Mouse (Mus musculus) brain, adult 2 months (tissue): ENCODE measurements around the gene Dnah1.

ENCODE experiments used
- DNase-seq: peaks from one replicate; pipeline ENCODE4 v3.0.0; 2011; ENCODE audit warnings: low read depth, low spot score

Gene Dnah1

GRCm38 (mm10) chr14:31323849-31324792 is at the start of gene Dnah1:
Gene Dnah1, minus strand, starts transcription at chr14:31323896.
- DNase-seq, result peak; percentile 10

GRCm38 (mm10) chr14:31369377-31369776 is 45.7 kb upstream of the Dnah1 start:
- DNase-seq, result peak; percentile 70

GRCm38 (mm10) chr14:31367951-31368350 is 44.3 kb upstream of the Dnah1 start:
- no peak for DNase-seq

DNA sequence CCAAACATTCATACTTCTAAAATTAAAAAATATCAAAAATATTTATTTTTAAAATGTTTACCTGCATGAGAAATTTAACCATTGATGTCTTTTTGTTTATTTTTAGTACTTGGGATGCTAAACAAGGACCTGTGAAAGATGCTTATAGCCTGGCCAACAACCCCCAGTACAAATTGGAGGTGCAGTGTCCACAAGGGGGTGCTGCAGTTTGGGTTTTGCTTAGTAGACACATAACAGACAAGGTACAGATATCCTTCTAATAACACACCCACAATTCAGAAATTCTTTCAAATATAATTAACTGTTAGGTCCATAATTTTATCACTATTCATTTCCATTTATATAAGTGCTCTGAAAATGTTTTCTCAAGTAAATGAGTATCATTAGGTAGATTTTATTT is 41.7 kb upstream of the Dnah1 start:
- peak; percentile 91 for DNase-seq

DNA sequence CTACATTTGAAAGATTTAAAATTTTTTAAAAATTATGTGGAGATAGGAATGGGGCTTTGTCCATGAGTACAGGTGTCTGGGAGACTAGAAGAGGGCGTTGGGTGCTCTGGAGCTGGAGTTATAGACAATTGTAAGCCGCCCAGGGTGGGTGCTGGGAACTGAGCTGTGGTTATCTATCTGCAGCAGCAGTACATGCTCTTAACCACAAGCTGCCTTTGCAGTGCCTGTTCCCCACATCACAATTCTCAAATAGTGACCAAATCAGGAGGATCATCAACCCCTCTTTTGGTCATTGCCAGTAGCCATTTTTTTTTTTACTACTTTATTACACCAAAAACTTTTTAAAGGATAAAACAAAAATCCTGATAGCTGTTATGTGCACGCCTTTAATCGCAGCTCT is 40.9 kb upstream of the Dnah1 start:
- no peak for DNase-seq

DNA sequence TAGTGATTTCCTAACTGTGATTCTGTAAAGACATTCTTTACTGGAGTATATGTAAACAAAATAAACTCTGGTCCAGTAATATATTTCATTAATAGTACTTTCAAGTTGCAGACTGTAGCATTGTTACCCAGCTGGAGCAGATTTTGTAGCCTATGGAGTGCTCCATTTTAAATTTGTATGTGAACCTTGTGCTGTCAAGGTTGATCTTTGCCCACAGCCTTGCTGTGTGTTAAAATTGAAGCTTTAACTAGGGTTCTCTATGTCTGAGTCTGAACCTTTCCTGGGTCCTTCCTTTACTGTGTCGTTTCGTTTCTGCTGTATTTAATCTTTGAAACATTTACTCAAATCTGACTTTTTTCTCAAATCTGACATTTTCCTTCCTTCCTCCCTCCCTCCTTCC is 38.5 kb upstream of the Dnah1 start:
- DNase-seq, result no peak

DNA sequence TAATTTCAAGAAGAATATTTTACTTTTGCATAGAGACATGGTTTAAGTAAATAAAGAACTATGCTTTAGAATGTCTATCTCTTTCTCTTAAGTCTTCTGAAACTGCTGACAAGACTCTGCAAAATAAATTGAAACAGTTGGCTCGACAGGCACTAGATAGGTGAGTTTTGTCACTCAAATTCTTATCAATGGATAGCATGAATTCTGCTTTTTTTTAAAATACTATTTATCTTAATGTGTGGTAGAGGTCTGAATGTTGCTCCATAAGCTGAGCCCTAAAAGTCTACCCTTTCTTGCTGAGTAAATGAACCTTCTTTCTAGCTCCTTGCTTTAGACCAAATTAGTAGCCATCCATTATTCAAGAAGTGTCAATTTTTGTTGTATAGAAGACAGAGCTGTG is 21.7 kb upstream of the Dnah1 start:
- DNase-seq, result no peak

GRCm38 (mm10) chr14:31343241-31343640 is 19.5 kb upstream of the Dnah1 start:
- DNase-seq, result no peak

DNA sequence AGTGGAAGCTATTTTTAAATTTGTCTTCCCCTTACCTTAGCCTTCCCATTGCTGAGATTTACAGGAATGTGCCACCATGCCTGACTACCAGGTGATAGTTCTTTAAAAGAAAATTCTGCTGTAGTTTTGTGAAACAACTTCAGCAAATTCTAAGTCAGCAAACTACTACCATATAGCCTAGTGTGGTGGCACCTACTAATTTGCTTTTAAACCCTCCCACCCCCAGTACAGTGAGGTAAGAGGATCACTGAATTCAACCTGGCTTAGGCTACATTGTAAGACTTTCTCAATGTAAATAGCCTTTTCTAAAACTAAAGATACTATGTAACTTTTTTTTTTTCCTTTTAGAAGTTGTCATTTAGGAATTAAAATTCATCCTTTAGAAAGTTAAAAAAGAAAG is 14.3 kb upstream of the Dnah1 start:
- no peak for DNase-seq

DNA sequence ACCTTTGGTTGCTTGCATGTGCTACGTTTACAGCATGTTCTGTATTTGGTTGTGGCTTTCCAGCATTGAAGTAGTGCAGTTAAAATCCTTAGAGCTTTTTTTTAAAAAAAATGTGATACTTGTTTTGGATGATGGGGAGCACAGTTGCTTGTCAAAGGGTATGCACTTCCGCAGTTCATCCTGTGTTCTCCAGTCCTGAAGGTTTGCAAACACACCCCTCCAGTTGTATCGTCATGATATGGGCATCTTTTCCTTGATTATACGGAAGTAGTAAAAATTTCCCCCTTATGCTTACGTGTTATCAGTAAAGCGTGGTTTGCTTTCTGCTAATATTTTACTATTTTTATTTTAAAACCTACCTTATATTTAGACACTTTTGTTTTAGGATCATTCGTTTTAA is 13.7 kb upstream of the Dnah1 start:
- DNase-seq, result no peak

DNA sequence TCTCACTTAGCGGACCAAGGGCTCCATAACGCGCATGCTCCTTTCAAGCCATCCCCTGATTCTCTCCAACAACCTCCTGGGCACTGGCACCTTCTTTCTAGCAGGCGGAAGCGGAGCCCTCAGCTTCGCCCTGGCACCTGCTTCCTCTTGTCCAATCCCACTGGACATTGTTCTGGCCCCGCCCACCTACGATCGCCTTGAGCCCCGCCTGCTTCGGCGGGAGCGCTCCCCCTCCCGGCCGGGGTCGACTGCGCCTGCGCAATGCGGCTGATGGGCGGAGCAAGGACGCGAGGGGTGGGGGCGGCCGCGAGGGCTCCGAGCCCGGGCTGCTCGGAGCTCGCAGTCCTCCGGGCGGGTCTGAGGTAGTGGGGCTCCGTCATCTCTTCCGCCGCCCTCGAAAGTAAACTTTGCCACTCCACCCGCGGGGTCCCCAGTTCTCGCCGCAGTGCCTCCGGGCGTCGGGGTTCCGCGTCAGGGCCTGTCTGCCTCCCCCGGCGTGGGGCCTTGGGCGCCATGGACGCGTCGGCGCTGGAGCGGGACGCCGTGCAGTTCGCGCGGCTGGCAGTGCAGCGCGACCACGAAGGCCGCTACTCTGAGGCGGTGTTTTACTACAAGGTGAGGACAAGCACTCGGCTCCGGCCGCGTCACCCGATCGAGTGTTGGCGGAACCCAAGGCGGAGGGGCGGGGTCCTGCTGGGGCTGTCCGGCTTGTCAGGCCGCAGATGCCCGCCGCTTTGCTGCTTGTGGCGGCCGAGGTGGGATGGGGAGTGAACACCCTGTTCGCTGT is 12.9 kb upstream of the Dnah1 start, which contains the start of gene Capn7:
Gene Capn7 (plus strand): TSS at position 270 of the 787 bp plus-strand sequence.
- DNase-seq, result peak; percentile 100

DNA sequence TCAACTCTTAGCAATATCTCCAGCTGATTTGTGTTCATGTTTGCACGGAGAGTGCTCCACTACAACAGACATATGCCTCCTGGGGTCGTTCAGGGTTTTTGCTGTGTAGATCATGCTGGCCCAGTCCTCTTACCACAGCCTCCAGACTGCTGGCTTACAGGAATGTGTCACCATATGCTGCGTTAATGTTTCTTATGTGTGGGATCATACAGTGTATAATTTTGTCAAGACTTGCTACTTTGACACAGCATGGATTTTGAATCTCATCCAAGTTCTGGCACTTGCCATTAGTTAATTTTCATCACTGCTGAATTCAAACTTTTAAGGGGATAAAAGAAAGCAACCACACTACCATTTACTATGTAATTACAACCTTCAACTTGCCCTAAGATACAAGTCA is 12.1 kb upstream of the Dnah1 start:
- peak; percentile 56 for DNase-seq

DNA sequence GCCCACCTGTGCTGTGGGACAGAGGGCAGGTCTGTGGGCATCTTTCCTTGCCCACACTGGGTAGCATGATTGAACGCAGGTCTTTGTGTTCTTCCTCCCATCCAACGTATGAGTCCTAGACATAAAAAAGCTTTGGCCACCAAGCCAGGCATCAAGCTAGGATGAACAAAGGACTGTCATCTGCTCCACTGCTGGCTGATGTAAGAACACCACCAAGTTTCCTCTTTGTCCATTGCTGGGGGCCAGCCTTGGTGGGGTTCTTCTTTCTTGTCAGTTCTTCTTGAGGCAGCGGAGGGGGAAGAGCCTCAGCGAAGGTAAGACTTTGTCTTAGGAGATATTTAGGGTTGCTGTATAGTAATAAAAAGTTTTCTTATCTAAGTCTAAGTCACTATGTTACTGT is 7.3 kb upstream of the Dnah1 start:
- DNase-seq, result no peak

GRCm38 (mm10) chr14:31329741-31330140 is 6.0 kb upstream of the Dnah1 start:
- no peak for DNase-seq

DNA sequence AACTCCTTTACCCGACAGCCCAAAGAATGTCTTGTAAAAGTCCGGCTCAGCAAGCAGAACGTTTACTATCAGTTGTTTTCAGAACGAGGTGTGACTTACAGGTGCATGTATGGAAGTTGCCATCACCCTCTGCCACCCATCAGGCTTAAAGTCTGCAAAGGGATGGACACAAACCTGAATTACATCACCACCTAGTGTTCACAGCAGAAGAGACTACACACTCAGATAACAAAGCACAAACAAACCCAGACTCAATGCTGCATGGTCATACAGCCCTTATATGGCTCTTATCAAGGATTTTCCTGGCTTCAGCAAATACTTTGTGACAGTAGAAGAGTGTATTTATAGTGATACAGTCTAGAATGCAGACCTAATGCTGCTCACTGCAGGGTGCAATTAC is 4.0 kb upstream of the Dnah1 start:
- peak; percentile 35 for DNase-seq

- DNase-seq, result no peak
These were observed 3.5 kb upstream of the Dnah1 start for GRCm38 (mm10) chr14:31327196-31327595.

DNA sequence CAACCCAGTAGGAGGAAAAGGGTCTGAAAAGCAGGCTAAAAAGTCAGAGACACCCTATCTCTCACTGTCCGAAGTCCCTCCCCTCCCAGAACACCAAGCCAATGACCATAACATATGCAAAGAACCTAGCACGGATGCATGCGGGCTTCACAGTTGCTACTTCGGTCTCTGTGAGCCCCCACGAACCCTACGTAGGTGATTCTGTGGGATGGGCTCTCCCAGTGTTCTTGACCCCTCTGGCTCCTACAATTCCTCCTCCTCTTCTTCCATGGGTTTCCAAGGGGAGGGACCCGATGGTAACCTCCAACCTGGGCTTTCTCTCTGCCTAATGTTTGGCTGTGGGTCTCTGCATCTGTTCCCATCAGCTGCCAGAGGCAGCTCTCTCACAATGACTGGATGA is 3.1 kb upstream of the Dnah1 start:
- DNase-seq, result no peak

- DNase-seq, result no peak
These were observed 1.9 kb upstream of the Dnah1 start for GRCm38 (mm10) chr14:31325551-31325950.

GRCm38 (mm10) chr14:31324851-31325250 is 1.2 kb upstream of the Dnah1 start:
- DNase-seq, result no peak

GRCm38 (mm10) chr14:31323189-31323588 is 507 bp downstream of the Dnah1 start:
- DNase-seq, result peak; percentile 15

DNA sequence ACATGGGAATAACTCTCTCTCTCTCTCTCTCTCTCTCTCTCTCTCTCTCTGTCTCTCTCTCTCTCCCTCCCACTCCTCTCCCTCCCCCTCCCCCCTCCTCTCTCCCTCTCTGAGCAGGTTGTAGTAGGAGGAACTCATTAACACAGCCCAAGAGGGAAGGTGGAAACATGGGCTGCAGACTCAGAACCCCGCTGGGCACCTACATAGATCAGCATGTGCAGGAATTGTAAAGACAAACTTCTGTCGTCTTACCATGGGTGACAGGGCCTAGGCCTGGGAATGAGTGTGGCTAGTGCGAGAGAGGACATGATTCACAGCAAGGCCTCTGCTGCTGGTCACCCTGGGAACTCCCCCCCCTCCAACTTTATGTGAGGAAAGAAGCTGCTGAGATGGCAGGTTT is 1.5 kb downstream of the Dnah1 start:
- DNase-seq, result no peak

- DNase-seq, result no peak
These were observed 2.5 kb downstream of the Dnah1 start for GRCm38 (mm10) chr14:31321181-31321580.

GRCm38 (mm10) chr14:31319546-31319945 is 4.2 kb downstream of the Dnah1 start:
- DNase-seq, result no peak
